Mouse (Mus musculus): ENCODE measurements around the gene Wee2. TPM values are rescaled to one million over a fixed set of nuclear protein-coding genes. Genes with fewer than 3 reads are reported as not detected.

Wee2 gene
- polyA plus RNA-seq, 1 experiment from 2014 or later = not detected

- Histone ChIP-seq H3K36me3 (ENCODE audit: control insufficient read depth, insufficient read depth, low read length) (no peaks in the 10 kb centered on the region), H3K9me3 (ENCODE audit: control insufficient read depth, low read length) (no peaks in the 10 kb centered on the region), H3K27me3 (ENCODE audit: control insufficient read depth, insufficient read depth, low read length) (no peaks in the 10 kb centered on the region), H3K4me1 (ENCODE audit: control insufficient read depth in 2 of 2, insufficient read depth in 2 of 2, low read length in 2 of 2) (no peaks in the 10 kb centered on the region), H3K9ac (ENCODE audit: low read length) (no peak within 1 kb of the TSS), H3K4me3 (ENCODE audit: control insufficient read depth in 1 of 2, insufficient read depth in 1 of 2, low read depth in 1 of 2, low read length in 2 of 2) (no peak within 1 kb of the TSS), H3K4me2 (ENCODE audit: low read length) (no peak within 1 kb of the TSS), H3K27ac (replicated peaks in 1 of 2; ENCODE audit: control insufficient read depth in 1 of 2, insufficient read depth in 1 of 2, low read depth in 2 of 2, low read length in 2 of 2) (no peak within 1 kb of the TSS)
- no peak for ATAC-seq (ENCODE audit: insufficient number of reproducible peaks, insufficient read depth, low FRiP score, low read depth)
- WGBS = 82% methylated on average over 3 of the region's 3 CpGs
Measured at GRCm38 (mm10) chr6:40493229-40493628, 54.3 kb downstream of the Wee2 start, which contains the start of gene Tas2r108. Gene Tas2r108 (plus strand): TSS chr6:40493529.

Other genes with a start within 250 kb of the Wee2 start
- 43.7 and 47.0 TPM in 2 replicates for gene Agk, start 113.9 kb upstream of the Wee2 start, polyA plus RNA-seq (2014; fragmentation: Nextera tagmentation; extraction: Ambion mirVana)
- gene E330009J07Rik, start 3.0 kb upstream of the Wee2 start, polyA plus RNA-seq (2014; fragmentation: Nextera tagmentation; extraction: Ambion mirVana) = 3.5 and 3.6 TPM in 2 replicates
- gene Ssbp1, start 32.3 kb downstream of the Wee2 start, polyA plus RNA-seq (2014; fragmentation: Nextera tagmentation; extraction: Ambion mirVana) = 97.5 and 105 TPM in 2 replicates
- not detected in 2 replicates for gene Tas2r137, start 52.1 kb downstream of the Wee2 start, polyA plus RNA-seq (2014; fragmentation: Nextera tagmentation; extraction: Ambion mirVana)
- gene Tas2r108, start 54.4 kb downstream of the Wee2 start, polyA plus RNA-seq (2014; fragmentation: Nextera tagmentation; extraction: Ambion mirVana) = not detected in 2 replicates
- gene Prss37, start 80.4 kb downstream of the Wee2 start, polyA plus RNA-seq (2014; fragmentation: Nextera tagmentation; extraction: Ambion mirVana) = not detected in 2 replicates
- not detected in 2 replicates for gene Olfr461, start 116.0 kb downstream of the Wee2 start, polyA plus RNA-seq (2014; fragmentation: Nextera tagmentation; extraction: Ambion mirVana)
- gene Olfr460, start 130.4 kb downstream of the Wee2 start, polyA plus RNA-seq (2014; fragmentation: Nextera tagmentation; extraction: Ambion mirVana) = not detected in 2 replicates
- 0.77 and 1.3 TPM in 2 replicates for gene Clec5a, start 146.7 kb downstream of the Wee2 start, polyA plus RNA-seq (2014; fragmentation: Nextera tagmentation; extraction: Ambion mirVana)
- gene Tas2r138, start 174.2 kb downstream of the Wee2 start, polyA plus RNA-seq (2014; fragmentation: Nextera tagmentation; extraction: Ambion mirVana) = not detected in 2 replicates
- 0.11 TPM in 1 of 2 replicates, not detected in the other for gene Mgam, start 189.7 kb downstream of the Wee2 start, polyA plus RNA-seq (2014; fragmentation: Nextera tagmentation; extraction: Ambion mirVana)

Measured in heart, embryonic 14.5 days (tissue).